Mouse (Mus musculus): Measurements from ENCODE around the gene Shank3.

Gene Shank3

DNA sequence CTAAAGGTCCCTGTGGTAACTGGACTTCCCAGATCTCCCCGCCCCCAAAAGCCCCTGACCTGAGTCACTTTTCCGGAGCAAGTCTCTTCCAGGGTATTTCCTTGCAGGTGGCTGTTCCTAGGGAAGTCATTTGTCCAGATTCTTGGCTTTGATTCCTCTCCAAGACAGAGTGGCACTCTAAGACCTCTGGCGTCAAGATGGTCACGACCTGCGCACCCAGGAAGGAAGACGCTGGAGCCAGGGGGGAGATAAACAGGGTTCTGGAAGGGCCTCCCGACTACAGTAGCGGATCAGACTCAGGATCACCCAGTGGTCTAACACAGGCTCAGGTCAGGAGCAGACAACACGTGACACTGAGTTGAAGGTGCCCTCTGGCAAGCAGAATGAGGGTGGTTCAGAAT is 22.3 kb upstream of the Shank3 start, which contains the start of gene Arsa:
Gene Arsa (minus strand): TSS at position 335 of the 401 bp plus-strand sequence.
- DNase-seq (ENCODE audit: low spot score in 2 of 2), result no peak

DNA sequence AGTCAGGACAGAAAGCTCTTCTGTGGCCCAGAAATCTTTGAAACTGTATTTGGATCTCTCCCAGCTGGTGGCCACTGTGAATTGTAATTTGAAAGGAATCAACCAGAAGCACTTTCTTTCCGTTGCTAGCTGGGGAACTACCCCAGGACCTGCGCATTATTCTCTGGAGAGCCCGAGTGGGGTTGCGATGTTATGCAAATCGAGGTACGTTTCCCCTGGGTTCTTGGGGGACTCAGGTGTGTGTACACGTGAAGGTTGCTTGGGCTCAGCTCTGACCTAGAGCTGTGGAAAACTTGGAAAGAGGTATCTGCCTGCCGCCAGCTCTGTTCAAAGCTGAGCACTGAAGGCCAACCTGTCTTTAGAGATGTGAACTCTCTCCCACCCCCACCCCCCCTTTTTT is 21.6 kb upstream of the Shank3 start:
- no peak for DNase-seq (ENCODE audit: low spot score in 2 of 2)

DNA sequence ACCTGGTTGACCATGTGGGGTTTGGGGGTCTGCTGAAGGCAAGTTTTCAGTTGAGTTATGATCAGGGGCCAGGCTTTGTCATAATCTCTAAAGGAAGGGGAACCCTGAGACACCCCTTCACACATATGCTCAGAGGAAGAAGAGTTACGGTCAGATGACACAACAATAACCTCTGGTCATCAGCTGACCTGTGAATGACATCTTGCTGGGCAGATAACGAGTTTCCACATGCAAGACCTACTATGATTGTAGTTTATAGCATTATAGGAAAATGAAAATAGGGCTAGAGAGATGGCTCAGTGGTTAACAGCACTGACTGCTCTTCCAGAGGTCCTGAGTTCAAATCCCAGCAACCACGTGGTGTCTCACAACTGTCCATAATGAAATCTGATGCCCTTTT is 20.8 kb upstream of the Shank3 start:
- DNase-seq (ENCODE audit: low spot score in 2 of 2), result no peak

DNA sequence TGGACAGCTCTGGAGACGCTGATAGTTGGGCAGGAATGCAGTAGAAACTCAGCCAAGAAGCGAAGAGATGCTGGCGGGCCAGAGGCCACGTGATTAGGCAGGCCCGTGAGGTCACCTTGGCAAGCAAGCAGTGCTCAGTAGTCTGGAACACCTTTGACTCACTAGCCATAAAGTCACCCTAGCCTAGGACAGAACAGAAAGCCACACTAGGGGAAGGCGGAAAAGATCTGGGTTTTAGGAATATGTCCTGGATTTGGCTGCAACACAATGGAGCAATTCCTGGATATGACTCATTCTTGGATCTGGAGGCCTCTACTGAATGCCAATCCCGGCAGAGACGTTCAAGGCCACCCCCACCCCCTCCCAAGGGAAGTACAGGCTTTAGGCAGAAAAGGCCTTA is 18.8 kb upstream of the Shank3 start:
- no peak for DNase-seq (ENCODE audit: low spot score in 2 of 2)

DNA sequence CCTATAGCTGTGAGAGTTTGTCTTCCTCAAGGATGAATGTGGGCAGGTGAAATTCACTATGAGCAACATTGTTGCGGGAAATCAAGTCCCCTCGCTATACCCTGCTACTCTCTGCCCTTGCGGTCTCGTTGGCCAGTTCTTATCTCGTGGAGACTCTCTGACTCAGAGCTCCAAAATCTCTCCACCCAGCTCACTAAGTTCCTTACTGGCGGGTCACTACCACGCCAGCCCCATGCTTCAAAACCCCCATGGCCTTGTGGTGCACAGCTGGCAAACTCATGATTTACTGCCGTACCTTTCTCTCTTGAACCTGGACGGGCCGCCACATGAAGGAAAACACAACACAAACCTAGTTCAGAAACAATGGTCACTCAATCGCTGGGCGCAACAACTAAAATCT is 11.2 kb upstream of the Shank3 start:
- no peak for DNase-seq (ENCODE audit: low spot score in 2 of 2)

DNA sequence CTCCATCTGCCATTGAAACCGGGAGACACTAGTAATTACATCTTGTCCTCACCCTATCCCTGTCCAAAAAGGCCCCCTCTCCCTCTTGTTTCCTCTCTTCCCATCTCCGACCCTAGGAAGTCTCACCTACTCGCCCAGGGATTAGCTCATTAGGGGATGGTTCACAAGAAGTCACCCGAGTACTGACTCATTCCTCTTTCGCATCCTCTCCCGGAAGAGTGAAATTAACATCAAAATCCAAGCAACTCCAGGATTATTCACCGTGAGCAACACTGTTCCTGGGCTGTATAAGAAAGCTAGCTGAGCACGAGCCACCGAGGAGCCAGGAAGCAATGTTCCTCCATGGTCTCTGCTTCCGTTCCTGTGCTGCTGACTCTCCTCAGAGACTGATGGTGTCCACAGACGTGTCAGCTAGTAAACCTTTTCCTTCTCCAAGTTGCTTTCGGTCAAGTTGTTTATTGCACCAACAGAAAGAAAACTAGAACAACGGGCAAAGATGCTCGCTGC is 10.8 kb upstream of the Shank3 start:
- no peak for DNase-seq (ENCODE audit: low spot score in 2 of 2)

DNA sequence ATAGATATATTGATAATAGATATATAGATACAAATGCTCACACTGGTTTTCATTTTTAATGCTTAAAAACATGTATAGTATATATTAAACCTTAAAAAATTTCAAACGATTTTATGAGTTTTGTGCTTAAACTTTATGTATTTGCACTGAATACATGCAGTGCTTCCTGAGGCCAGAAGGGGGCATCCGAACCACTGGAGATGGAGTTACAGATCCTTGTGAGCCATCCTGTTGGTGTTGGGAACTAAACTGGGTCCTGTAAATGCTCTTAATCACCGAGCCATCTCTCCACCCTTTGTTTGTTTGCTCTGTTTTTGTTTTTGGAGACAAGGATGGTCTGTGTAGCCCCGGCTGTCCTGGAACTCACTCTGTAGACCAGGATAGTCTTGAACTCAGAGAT is 4.5 kb upstream of the Shank3 start:
- DNase-seq (ENCODE audit: low spot score in 2 of 2), result no peak

DNA sequence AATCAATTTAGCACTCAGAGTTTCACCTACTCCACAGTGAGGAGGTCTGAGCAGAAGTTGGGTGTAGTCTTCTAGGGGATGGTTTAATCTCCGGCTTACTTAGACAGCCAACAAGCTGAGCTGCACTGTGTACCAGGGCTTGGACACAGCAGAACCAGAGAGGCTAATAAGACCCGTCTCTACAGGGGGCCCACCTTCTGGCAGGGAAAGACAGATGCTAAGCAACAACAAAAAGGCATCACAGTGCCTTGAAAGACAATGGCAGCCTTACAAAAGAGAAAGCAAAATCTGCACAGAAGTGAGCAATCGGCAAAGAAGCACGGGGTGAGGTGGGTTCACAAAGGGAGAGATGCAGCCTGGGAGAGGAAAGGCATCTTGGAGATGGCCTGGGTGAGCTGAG is 3.3 kb upstream of the Shank3 start:
- no peak for DNase-seq (ENCODE audit: low spot score in 2 of 2)

DNA sequence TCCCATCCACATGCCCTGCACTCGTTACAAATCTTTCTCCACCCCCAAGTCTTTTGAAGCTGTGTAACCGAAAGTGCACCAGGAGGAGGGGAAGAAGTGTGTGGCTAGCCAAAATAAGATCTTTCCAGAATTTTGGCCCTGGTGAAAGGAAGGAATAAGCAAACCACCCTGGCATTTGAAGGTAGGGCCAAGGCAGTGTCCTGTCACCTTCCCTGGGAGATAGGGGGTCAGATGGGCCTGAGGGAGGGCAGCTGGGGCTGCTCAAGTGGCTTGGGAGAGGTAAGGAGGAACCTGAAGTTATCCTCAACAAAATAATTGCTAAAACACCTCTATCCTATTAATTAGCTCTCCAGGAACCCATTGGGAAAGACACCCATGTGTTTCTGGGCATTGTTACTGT is 2.6 kb upstream of the Shank3 start:
- no peak for DNase-seq (ENCODE audit: low spot score in 2 of 2)

DNA sequence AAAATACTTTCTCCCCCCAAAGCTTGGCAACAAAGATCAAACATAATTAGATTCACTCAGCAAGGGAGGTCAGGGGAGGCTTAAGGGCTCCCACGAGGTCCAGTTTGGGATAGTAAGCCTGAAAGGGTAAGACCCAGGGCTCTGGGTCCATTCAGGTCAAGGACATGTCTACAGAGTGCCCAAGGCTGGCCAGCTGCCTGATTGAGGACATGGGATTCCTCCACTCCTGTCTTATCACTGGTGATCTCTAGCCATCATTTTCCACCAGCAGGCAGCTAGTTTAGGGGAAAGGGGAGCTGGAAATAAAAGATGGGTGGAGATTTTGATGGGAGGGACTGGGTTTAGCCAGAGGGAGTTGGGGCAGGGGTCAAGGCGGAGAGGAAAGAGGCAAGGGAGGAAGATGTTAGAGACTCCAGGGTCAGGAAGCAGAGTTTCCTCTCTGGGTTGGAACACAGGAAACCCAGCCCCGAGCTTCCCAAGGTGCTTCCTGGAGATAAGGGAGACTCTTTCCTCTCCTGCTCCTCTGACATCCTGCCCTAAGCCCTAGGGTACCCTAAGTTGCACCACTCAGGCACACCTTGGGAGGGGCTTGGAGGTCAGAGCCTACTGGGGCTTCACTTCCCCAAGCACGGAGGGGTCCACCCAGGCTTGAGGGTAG is 1.9 kb upstream of the Shank3 start:
- no peak for DNase-seq (ENCODE audit: low spot score in 2 of 2)

DNA sequence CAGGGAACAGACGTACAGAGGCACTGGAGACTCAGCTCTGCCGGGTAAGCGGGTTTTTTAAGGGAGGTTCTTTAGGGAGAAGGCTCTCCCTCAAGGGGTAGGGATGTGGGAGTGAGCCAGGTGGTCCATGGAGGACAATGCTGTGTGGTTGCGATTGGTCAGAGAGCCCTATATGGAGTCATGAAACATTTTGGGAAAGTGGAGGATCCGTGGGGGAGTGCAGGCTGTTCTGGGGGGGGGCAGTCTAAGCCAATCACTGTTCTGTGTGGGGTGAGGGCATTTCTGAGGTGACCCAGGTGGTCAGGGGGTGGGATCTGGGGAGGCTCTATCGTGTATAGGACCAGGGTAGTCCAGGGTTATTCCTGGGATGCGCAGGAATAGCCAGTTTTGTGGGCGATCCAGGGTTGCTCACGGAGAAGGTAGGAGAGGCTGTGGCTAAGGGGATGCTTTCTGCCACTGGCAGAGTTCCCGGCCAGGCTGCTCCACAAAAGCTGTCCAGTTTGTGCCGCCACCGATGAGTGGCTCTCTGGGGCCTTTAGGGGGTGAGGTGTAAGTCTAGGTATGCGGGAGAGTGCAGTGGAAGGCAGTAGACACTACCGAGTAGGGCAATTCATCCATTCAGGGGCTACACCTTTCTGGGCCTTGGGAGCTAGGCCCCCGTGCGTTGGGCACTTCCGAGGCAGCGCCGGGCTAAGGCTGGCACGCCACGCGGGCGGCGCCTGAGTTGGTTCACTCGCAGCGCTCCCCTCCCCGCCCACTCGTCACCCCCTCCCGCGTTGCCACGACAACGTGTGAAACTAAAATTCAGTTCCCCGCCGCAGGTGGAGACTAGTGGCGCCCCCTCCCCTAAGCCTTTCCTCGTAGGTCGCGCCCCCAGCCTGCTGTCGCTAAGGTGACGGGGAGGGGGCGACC is 1.1 kb upstream of the Shank3 start:
- peak; percentile 81 to 86 for DNase-seq (ENCODE audit: low spot score in 2 of 2)

DNA sequence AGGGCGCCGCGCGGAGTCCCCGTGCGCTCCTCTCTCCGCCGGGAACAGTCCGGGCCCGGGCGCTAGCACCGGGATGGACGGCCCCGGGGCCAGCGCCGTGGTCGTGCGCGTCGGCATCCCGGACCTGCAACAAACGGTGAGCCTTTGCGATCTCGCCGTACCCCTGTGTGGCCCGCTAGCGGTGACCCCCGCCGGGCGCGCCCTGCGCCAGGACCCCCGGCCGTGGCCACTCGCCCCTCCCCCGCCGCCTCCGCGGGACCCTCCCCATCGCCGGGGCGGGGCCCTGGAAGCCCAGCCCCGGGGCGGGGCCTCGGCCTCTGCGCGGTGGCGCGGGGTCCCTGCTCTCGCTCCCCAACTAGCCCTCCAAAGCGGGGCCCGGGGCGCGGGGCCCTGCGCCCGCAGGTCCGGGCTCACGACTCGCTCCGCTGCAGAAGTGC is 379 bp downstream of the Shank3 start:
- peak in 1 of 2 experiments; percentile 37 for DNase-seq (ENCODE audit: low spot score in 2 of 2)

DNA sequence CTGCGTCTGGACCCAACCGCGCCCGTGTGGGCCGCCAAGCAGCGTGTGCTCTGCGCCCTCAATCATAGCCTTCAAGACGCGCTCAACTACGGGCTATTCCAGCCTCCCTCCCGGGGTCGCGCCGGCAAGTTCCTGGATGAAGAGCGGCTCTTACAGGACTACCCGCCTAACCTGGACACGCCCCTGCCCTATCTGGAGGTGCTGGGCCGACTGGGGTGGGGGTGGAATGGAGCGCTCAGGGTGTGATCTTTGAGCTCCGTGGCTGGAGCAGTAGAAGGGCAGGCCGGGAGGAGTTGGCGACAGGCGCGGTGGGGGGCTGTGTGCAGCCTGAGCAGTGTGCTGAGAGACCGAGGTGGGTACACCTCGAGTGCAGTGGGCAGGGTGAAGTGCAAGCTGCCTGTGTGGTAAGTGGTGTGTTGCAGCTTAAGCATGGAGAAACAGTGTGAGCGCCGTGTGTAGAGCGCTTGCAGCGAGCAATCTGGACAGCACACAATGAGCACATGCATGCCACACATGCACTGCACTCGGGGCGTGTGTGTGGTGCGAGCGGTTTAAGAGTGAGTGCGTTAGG is 883 bp downstream of the Shank3 start:
- no peak for DNase-seq (ENCODE audit: low spot score in 2 of 2)

DNA sequence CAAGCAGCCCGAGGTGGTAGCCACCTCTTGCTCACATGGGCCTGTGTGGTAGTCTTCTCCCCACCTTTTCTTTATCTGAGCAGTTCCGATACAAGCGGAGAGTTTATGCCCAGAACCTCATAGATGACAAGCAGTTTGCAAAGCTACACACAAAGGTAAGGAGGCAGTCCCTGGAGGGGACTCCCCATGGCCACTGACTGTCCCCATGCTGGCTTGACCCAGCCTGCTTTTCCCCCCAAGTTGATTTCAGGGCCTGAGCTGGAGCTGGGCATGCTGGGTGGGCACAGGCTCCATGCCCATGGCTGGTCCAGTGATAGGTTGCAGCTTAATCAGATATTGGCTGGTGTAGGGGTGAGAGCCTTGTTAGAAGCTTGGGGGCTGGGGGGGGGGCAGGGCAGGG is 1.9 kb downstream of the Shank3 start:
- DNase-seq (ENCODE audit: low spot score in 2 of 2), result no peak

DNA sequence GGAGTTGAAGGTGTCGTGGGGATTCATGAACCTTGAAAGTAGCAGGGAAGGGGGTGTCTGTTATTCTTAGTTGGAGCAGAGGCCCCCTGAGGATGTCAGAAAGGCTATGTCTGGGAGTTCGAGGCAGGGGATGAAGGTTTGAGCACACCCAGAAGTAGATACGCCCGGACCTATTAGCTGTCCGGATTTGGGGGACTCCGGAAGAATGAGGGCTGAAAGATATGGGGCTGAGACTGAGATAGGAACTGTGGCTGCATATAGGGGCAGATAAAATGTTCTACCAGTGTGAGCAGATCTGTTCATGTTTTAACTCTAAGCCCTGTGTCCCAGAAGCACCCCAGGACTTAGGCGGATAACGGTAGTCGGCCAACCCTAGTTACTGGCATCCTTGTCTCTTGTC is 5.4 kb downstream of the Shank3 start:
- no peak for DNase-seq (ENCODE audit: low spot score in 2 of 2)

DNA sequence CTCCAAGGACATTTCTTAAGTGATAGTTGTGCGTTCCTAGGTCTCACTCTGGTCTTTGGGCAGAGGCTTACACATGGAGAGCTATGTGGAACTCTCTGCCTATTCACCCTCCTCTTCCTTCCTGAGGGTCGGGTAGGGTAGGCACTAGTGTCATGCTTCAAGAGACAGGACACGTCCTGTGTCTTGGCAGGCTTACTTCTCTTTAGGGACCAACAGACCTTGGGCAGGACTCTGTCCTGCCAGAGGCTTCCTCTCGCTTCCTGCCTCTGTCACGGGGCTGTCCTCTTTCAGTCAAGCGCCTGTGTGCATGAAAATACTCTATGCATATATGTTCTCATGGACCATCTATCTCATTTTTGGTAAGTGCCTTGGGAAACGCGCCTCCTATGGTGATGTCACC is 8.3 kb downstream of the Shank3 start:
- no peak for DNase-seq (ENCODE audit: low spot score in 2 of 2)

DNA sequence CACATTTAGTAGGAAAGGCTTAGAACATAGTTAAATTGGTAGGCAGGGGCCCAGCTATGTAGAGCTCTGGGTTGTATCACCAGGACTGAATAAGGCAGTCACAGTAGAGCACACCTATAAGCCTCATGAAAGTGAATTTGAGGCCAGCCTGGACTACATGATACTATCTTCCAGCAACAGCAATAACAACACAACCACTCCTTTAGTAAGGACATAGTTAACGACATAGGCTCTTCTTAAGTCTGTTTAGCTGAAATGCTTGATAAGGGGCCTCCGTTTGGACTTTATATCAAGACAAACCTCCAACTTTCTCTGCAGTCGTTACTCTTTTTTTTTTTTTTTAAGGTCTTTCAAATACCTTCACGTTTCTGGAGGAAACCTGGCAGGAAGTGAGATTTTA is 13.3 kb downstream of the Shank3 start:
- no peak for DNase-seq (ENCODE audit: low spot score in 2 of 2)

DNA sequence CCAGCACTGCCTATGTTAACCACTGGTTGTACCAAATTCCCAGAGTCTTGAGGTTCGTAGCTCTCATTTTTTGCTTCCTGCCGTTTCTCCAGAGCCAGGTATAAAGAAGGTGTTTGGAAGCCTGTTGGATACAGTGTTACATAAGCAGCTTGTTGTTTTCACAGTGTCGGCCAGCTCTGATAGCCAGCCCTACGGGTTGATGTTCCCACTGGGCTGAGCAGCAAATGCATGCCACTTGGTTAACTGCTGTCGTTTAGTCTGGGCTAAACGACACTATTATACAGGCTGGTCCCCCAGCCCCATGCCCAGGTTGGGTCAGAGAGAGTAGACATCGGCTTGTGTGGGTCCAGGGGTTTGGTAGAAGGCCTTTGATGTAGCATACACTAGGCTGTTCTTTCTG is 22.5 kb downstream of the Shank3 start:
- no peak for DNase-seq (ENCODE audit: low spot score in 2 of 2)

DNA sequence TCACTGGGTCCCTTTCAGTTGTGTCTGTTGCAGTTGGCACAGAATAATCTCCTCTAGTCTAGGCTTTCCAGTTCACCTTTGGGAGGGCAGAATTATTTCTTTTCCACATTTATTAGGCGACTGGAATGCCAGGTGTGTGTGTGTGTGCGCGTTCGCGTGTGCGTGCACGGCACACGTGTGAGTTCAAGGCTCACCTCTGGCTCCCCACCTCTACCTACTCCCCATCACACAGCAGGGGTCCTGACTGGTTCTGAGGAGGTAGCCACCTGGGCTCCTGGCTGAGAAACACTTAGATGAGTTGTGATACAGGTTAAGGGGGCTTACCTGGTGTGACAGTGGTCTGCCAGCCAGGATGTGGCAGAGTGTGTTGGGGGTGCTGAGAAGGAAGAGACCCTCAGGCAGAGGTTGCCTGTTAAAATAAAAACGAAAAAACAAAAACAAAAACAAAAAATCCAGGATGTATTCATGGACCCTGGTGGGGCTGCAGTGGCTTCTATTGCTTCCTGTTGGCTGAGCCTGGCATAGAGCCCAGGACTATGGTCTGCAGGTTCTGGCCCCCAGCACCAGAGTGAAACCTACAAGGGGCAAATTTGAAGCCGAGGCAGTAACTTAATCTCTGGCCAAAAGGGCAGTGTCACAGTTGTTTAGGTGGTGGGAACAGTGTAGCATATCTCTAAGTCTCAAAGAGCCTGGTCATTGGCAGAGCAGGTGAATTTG is 23.3 kb downstream of the Shank3 start:
- DNase-seq (ENCODE audit: low spot score in 2 of 2), result no peak

DNA sequence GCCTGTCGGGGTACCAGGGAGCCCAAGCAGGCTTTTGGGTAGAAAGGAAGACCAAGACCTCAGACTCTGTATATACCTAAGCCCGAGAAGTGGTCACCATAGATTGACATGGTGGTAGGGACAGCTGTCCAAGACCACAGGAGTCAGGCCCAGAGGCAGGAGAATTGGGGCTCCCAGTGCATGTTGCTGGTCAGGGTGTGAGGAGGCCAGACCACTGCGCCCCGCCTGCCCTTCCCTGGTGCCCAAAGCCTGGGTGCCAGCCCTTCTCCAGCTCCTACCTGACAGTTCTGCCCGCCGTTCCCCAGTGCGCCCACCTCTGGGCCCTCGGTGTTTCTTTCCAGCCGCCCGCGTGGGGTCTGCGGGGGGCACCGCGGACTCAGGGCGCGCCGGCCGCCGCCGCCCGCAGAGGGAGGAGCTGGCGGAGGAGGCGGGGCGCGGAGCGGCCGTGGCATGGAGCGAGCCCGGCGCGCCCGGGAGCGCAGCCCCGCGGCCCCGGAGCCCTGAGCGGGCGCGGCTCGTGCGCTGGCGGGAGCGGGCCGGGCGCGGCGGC is 23.9 kb downstream of the Shank3 start:
- no peak for DNase-seq (ENCODE audit: low spot score in 2 of 2)

DNA sequence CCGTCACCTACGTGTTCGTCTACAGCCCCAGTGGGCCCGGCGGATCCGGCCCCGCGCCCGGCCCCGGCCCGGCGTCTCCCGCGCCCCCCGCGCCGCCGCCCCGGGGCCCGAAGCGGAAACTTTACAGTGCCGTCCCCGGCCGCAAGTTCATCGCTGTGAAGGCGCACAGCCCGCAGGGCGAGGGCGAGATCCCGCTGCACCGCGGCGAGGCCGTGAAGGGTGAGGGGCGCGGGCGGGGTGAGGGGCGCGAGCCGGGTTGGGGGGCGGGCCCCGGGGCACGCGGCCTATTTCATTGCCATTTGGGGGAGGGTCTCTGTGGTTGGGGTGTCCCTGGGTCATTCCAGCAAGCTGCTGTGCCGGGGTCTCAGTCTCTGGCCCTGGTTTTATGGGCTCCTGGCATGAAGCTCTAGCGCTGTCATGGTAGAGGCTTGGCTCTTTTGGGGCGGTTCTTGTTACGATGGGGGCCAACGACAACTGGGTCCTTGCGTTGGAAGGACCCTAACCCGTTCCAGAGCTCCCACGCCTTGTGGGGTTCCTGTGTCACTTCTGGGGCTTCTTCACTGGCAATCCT is 24.7 kb downstream of the Shank3 start:
- no peak for DNase-seq (ENCODE audit: low spot score in 2 of 2)

Data from right cerebral cortex, postnatal 36 days (tissue).